Mouse (Mus musculus) spleen, postnatal 4 days (tissue): Measurements from ENCODE around the gene Col4a4.

Experiments
- DNase-seq, 2 experiments: peaks; one replicate each; pipeline ENCODE4 v3.0.0; 2022; ENCODE audit warnings: low spot score in 2 of 2

The Col4a4 gene

DNA sequence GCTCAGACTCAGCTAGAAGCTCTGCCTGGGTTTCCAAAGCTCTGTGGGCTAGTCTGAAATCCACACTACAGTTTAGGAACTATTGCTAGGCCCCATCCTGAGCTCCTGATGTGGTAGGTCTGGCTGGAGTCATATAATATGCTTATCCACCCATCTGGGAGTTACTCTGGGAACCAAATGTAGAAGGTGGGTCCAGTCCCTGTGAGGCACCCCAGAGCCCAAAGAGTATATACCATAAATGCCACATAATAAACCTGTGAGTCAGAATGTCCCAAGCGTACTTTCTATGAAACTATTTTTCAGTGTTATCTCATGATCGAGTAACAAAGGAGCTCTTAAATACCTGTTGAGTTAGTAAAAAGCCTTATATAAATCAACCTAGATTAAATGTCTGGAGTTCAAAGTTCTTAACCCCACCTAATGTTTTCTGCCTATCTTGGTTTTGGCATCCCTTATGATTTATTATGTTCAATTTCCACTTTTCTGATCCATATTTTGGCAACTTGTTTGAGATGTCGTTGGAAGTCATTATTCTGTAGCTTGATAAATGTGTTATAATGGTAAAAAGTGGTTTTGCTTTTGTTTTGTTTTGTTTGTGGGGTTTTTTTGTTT is 172.1 kb downstream of the Col4a4 start:
- DNase-seq = no peak

- no peak for DNase-seq
Observed at GRCm38 (mm10) chr1:82412085-82412484, 174.6 kb downstream of the Col4a4 start.

- no peak for DNase-seq
Observed at GRCm38 (mm10) chr1:82411521-82411920, 175.1 kb downstream of the Col4a4 start.

- peak in 1 of 2 experiments; percentile 26 for DNase-seq
Observed at GRCm38 (mm10) chr1:82410548-82410947, 176.1 kb downstream of the Col4a4 start.

GRCm38 (mm10) chr1:82409271-82409670 is 177.4 kb downstream of the Col4a4 start:
- DNase-seq = peak in 1 of 2 experiments; percentile 43

- DNase-seq = peak in 1 of 2 experiments; percentile 21
Observed at GRCm38 (mm10) chr1:82407786-82408185, 178.9 kb downstream of the Col4a4 start.
